Mouse (Mus musculus): ENCODE measurements around the gene Morc1.

Morc1 gene

GRCm38 (mm10) chr16:48431027-48431426, at the start of gene Morc1:
Gene Morc1, plus strand, starts transcription at chr16:48431237.
- DNase-seq: no peak

GRCm38 (mm10) chr16:48383582-48384257, 47.3 kb upstream of the Morc1 start:
- no peak for DNase-seq

- DNase-seq: no peak
Observed at GRCm38 (mm10) chr16:48386982-48387381, 44.1 kb upstream of the Morc1 start.

- DNase-seq: no peak
Observed at GRCm38 (mm10) chr16:48395278-48395677, 35.8 kb upstream of the Morc1 start.

GRCm38 (mm10) chr16:48402963-48403362, 28.1 kb upstream of the Morc1 start:
- no peak for DNase-seq

- DNase-seq: no peak
Observed at GRCm38 (mm10) chr16:48403423-48403822, 27.6 kb upstream of the Morc1 start.

- no peak for DNase-seq
Observed at GRCm38 (mm10) chr16:48404009-48404408, 27.0 kb upstream of the Morc1 start.

- no peak for DNase-seq
Observed at GRCm38 (mm10) chr16:48405674-48406403, 25.2 kb upstream of the Morc1 start.

- DNase-seq: no peak
Observed at GRCm38 (mm10) chr16:48409580-48409979, 21.5 kb upstream of the Morc1 start.

- no peak for DNase-seq
Observed at GRCm38 (mm10) chr16:48410125-48410524, 20.9 kb upstream of the Morc1 start.

GRCm38 (mm10) chr16:48412246-48412645, 18.8 kb upstream of the Morc1 start, which contains the start of gene Gm5485:
Gene Gm5485, minus strand, starts transcription at chr16:48412416.
- no peak for DNase-seq

- no peak for DNase-seq
Observed at GRCm38 (mm10) chr16:48418557-48418956, 12.5 kb upstream of the Morc1 start.

GRCm38 (mm10) chr16:48419035-48419434, 12.0 kb upstream of the Morc1 start:
- DNase-seq: no peak

- DNase-seq: no peak
Observed at GRCm38 (mm10) chr16:48422501-48422900, 8.5 kb upstream of the Morc1 start.

GRCm38 (mm10) chr16:48424069-48424468, 7.0 kb upstream of the Morc1 start:
- no peak for DNase-seq

- no peak for DNase-seq
Observed at GRCm38 (mm10) chr16:48429427-48429826, 1.6 kb upstream of the Morc1 start.

- no peak for DNase-seq
Observed at GRCm38 (mm10) chr16:48435454-48435853, 4.4 kb downstream of the Morc1 start.

- no peak for DNase-seq
Observed at GRCm38 (mm10) chr16:48437476-48437875, 6.4 kb downstream of the Morc1 start.

- no peak for DNase-seq
Observed at GRCm38 (mm10) chr16:48444589-48444988, 13.6 kb downstream of the Morc1 start.

- no peak for DNase-seq
Observed at GRCm38 (mm10) chr16:48446161-48446925, 15.3 kb downstream of the Morc1 start.

- no peak for DNase-seq
Observed at GRCm38 (mm10) chr16:48453264-48453663, 22.2 kb downstream of the Morc1 start.

GRCm38 (mm10) chr16:48473396-48473795, 42.4 kb downstream of the Morc1 start:
- no peak for DNase-seq

Data from B cell, adult 2 months (primary cell).